Mouse (Mus musculus) E14TG2a.4 (cell line): Measurements from ENCODE around the gene BC048562.

Source experiments
- CTCF ChIP-seq: conservative IDR thresholded peaks from 2 replicates; pipeline ENCODE4 v1.5.1; 2014; ENCODE audit warnings: low read length
- NANOG ChIP-seq: IDR thresholded peaks from 2 replicates; pipeline ENCODE4 v1.6.1; 2014; ENCODE audit warnings: borderline replicate concordance, low read length, mixed read lengths
- POU5F1 ChIP-seq: IDR thresholded peaks from 2 replicates; pipeline ENCODE4 v1.6.1; 2014; ENCODE audit warnings: low read length, borderline replicate concordance

DNA sequence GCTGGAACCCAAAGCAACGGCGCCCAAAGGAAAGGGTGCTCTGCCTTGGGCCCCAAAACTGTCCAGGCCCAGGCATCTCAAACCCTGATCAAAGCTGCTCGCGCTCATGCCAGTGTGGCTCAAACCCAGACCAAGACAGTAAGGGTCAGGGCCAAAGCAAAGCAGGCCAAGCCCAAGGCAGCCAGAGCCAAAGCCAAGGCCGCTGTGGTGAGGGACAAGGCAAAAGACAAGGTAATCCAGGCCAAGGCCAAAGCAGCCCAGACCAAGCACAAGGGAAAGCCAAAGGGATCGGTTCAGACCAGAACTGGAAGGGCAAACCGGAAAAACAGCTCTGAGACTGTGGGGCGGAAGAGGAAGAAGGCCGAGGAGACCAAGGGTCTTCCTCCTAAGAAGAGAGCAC is 27.4 kb downstream of the BC048562 start:
- no peak for TF ChIP-seq CTCF
- TF ChIP-seq POU5F1 = no peak
- no peak for TF ChIP-seq NANOG
